Mouse (Mus musculus) spleen, adult 12 weeks (tissue): ENCODE data around the gene Grk6.
"Not testable (repeated sequence)": the region's sequence is repeated elsewhere in the genome, so short reads cannot be mapped to it uniquely, and the experiment has no call there.

ENCODE experiments used
- DNase-seq: peaks from one replicate; pipeline ENCODE4 v3.0.0; 2022; ENCODE audit warnings: low spot score

Gene Grk6

GRCm38 (mm10) chr13:55426613-55427012 lies 18.3 kb upstream of the Grk6 start, which contains the start of gene F12:
Gene F12 (minus strand): TSS chr13:55426793.
- no peak for DNase-seq

GRCm38 (mm10) chr13:55429226-55429888 lies 15.5 kb upstream of the Grk6 start:
- no peak for DNase-seq

- DNase-seq: no peak
These were observed 14.3 kb upstream of the Grk6 start for GRCm38 (mm10) chr13:55430566-55430965.

GRCm38 (mm10) chr13:55431889-55432685 lies 12.8 kb upstream of the Grk6 start:
- no peak for DNase-seq

- DNase-seq: not testable (repeated sequence)
These were observed 7.7 kb upstream of the Grk6 start for GRCm38 (mm10) chr13:55437111-55437629.

- DNase-seq: no peak
These were observed 1.0 kb upstream of the Grk6 start for GRCm38 (mm10) chr13:55443799-55444285.

- no peak for DNase-seq
These were observed 461 bp upstream of the Grk6 start for GRCm38 (mm10) chr13:55444286-55444936.

- DNase-seq: peak; percentile 41
These were observed 654 bp downstream of the Grk6 start for GRCm38 (mm10) chr13:55445361-55446091.

- peak; percentile 58 for DNase-seq
These were observed 1.7 kb downstream of the Grk6 start for GRCm38 (mm10) chr13:55446483-55447105.

GRCm38 (mm10) chr13:55447543-55447943 lies 2.7 kb downstream of the Grk6 start:
- peak; percentile 32 for DNase-seq

GRCm38 (mm10) chr13:55448131-55448530 lies 3.3 kb downstream of the Grk6 start:
- DNase-seq: no peak

- DNase-seq: no peak
These were observed 4.3 kb downstream of the Grk6 start for GRCm38 (mm10) chr13:55449205-55449604.

- DNase-seq: no peak
These were observed 5.0 kb downstream of the Grk6 start for GRCm38 (mm10) chr13:55449679-55450441.

GRCm38 (mm10) chr13:55450511-55450980 lies 5.7 kb downstream of the Grk6 start:
- DNase-seq: no peak

GRCm38 (mm10) chr13:55451296-55451695 lies 6.4 kb downstream of the Grk6 start:
- DNase-seq: no peak

- no peak for DNase-seq
These were observed 7.1 kb downstream of the Grk6 start for GRCm38 (mm10) chr13:55451785-55452549.

- no peak for DNase-seq
These were observed 18.1 kb downstream of the Grk6 start for GRCm38 (mm10) chr13:55462965-55463364.

- DNase-seq: no peak
These were observed 18.6 kb downstream of the Grk6 start for GRCm38 (mm10) chr13:55463399-55464026.
